ENCODE assay signal across 19 mouse cellular contexts in the genomic region with DNA sequence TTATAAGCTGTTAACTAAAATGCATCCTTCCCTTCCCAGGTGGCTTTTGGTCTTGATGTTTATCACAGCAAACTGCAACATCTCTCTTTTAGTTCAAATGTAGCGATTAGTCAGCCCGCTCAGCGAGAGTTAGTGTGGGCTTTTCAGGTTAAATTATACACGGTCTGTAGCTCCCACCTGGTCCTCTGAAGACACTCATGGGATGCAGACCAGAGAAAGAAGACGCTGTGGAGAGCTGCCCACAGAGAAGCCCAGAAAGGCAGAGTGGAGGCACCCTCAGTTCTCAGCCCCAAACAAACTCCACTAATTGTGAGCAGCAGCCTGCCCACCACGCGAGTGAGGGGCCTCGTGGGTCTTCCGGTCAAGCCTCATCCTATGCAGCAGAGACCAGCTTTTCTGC.
DNase-seq lines count a peak whose midpoint lies in the region; ATAC-seq lines count a peak whose summit lies in the region.
"Had no signal": no experiment of that assay in that cellular context is flagged by ENCODE, and none has a peak within 500 bp of the region (broad histone marks: within the 10 kb centered on the region; RNA-seq: fewer than 3 reads in every experiment).

No protein-coding gene starts in this region.

- no peak overlapping the region for H3K4me3 ChIP-seq in liver, embryonic 12.5 days
- H3K4me3 ChIP-seq: embryonic facial prominence, embryonic 13.5 days; forebrain, embryonic 12.5 days; gastrocnemius, adult 2 months; heart, embryonic 13.5 days; hindbrain, embryonic 13.5 days; intestine, embryonic 15.5 days had no signal

- no peaks in the 10 kb centered on the region for H3K36me3 ChIP-seq in liver, embryonic 12.5 days
- H3K36me3 ChIP-seq: embryonic facial prominence, embryonic 13.5 days; forebrain, embryonic 12.5 days; heart, embryonic 13.5 days; hindbrain, embryonic 13.5 days; intestine, embryonic 15.5 days had no signal

- H3K27me3 ChIP-seq in liver, embryonic 12.5 days (replicated peaks), result peaks cover 3% of the 10 kb centered on the region; the same call in 1 of the 2 replicates
- H3K27me3 ChIP-seq: embryonic facial prominence, embryonic 13.5 days; heart, embryonic 13.5 days; hindbrain, embryonic 13.5 days; intestine, embryonic 15.5 days had no signal

- H3K27ac ChIP-seq in liver, embryonic 12.5 days, result no peak overlapping the region
- H3K27ac ChIP-seq: embryonic facial prominence, embryonic 13.5 days; forebrain, embryonic 12.5 days; gastrocnemius, adult 2 months; heart, embryonic 13.5 days; hindbrain, embryonic 13.5 days; intestine, embryonic 15.5 days had no signal

- intact Hi-C loops in left cerebral cortex, postnatal 36 days (cut with DNase I), result no loop called here

- no peak overlapping the region for H3K9ac ChIP-seq in liver, embryonic 12.5 days
- H3K9ac ChIP-seq: embryonic facial prominence, embryonic 13.5 days; forebrain, embryonic 12.5 days; heart, embryonic 13.5 days; hindbrain, embryonic 13.5 days; intestine, embryonic 15.5 days had no signal

- no peak overlapping the region for H3K4me2 ChIP-seq in liver, embryonic 12.5 days
- H3K4me2 ChIP-seq: embryonic facial prominence, embryonic 13.5 days; forebrain, embryonic 12.5 days; heart, embryonic 13.5 days; hindbrain, embryonic 13.5 days; intestine, embryonic 15.5 days had no signal

- no peaks in the 10 kb centered on the region for H3K4me1 ChIP-seq in liver, embryonic 12.5 days
- H3K4me1 ChIP-seq: embryonic facial prominence, embryonic 13.5 days; forebrain, embryonic 12.5 days; heart, embryonic 13.5 days; hindbrain, embryonic 13.5 days; intestine, embryonic 15.5 days had no signal

- DNase-seq in cerebellum, adult 11-12 months, result peak; percentile 71
- DNase-seq in cerebellum, adult 11 months, result no peak
- peak; percentile 92 for DNase-seq in brain, adult 2 months (ENCODE audit: low read depth, low spot score)
- DNase-seq in cerebellum, adult 9-10 months, result peak; percentile 85
- DNase-seq in cerebellum, postnatal 36 days, result peak; percentile 57 to 64
- no peak for DNase-seq in left cerebral cortex, postnatal 36 days (ENCODE audit: low spot score in 2 of 2)
- no peak for DNase-seq in kidney, postnatal 10 days
- DNase-seq: adrenal gland, postnatal 10 days; gastrocnemius, adult 2 months; gastrocnemius, postnatal 36 days; heart, postnatal 4 days; kidney, adult 18-20 months had no signal

- WGBS in liver, embryonic 12.5 days (ENCODE audit: insufficient replicate concordance), result 80% methylated on average over 9 of the region's 9 CpGs

- H3K9me3 ChIP-seq in liver, embryonic 12.5 days (replicated peaks), result no peaks in the 10 kb centered on the region
- H3K9me3 ChIP-seq: embryonic facial prominence, embryonic 13.5 days; forebrain, embryonic 12.5 days; heart, embryonic 13.5 days; hindbrain, embryonic 13.5 days; intestine, embryonic 15.5 days had no signal

- ATAC-seq in liver, embryonic 12.5 days, result no peak
- ATAC-seq: forebrain, embryonic 16.5 days; intestine, embryonic 15.5 days had no signal

Comparison
In these comparisons a context has a peak if more than half of its experiments do, and no peak if none do; other contexts are left out.
1. DNase-seq: peak in cerebellum, adult 11-12 months (single experiment), brain, adult 2 months (single experiment), cerebellum, adult 9-10 months (single experiment) and cerebellum, postnatal 36 days (2 of 2); none in cerebellum, adult 11 months (single experiment), left cerebral cortex, postnatal 36 days (0 of 2) and kidney, postnatal 10 days (single experiment).